Mouse (Mus musculus) neutrophil, adult 65 days (primary cell): Measurements from ENCODE around the gene Gm10376. TPM values are rescaled to one million over a fixed set of nuclear protein-coding genes. Genes with fewer than 3 reads are reported as not detected.

Experiments
- total RNA-seq: library from RNA; stranded (reverse); gene quantifications from 2 replicates; pipeline ENCODE4 v1.2.4, GENCODE M21; 2023

Gm10376 gene
- total RNA-seq = not detected in 2 replicates

DNA sequence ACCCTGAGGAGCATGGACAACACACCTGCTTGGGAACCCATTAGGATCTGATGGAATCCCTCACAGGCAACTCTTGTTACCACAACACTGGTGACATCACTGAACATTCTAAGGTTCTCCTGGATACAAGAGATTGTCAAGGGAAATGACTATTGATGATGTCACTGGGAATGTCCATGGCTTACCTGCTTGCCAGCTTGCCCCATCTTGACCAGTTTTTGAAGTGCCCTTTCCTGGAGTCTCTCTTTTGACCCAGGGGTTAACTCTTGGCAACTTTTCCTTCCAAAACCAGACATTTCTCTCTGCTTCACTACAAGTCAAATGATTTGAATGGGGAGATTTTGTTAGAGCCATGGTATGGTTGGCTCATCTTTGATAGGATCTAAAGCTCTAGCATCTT lies at the start of gene Gm10376:
TSS of gene Gm10376 (minus strand) at position 101 of the 400 bp plus-strand sequence.

DNA sequence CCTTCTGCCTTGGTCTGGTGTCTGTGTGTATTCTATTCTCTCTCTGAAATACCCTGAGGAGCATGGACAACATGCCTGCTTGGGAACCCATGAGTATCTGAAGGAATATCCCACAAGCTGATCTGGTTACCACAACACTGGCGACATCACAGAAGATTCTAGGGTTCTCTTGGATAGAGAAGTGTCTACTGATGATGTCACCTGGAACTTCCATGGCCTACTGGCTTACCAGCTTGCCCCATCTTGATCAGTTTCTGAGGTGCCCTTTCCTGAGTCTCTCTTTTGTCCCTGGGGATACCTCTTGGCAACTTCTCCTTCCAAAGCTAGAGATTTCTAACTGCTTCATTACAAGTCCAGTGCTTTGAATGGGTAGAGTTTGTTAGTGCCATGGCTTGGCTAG lies 21.9 kb downstream of the Gm10376 start, which contains the start of gene Gm8082:
TSS of gene Gm8082 (minus strand) at position 101 of the 400 bp plus-strand sequence.

Other genes starting within 250 kb of the Gm10376 start
- gene Gm3015, start 246.8 kb downstream of the Gm10376 start, total RNA-seq = not detected in 2 replicates
- not detected in 2 replicates for gene Gm10377, start 217.6 kb downstream of the Gm10376 start, total RNA-seq
- gene Gm21977, start 162.2 kb downstream of the Gm10376 start, total RNA-seq = not detected in 2 replicates
- not detected in 2 replicates for gene Gm8082, start 22.0 kb downstream of the Gm10376 start, total RNA-seq
- gene Gm8094, start 61.0 kb upstream of the Gm10376 start, total RNA-seq = not detected in 2 replicates
- gene Gm8104, start 85.0 kb upstream of the Gm10376 start, total RNA-seq = not detected in 2 replicates
- not detected in 2 replicates for gene Gm7233, start 164.2 kb upstream of the Gm10376 start, total RNA-seq
- not detected in 2 replicates for gene Gm8122, start 219.7 kb upstream of the Gm10376 start, total RNA-seq
- not detected in 2 replicates for gene Gm8126, start 243.0 kb upstream of the Gm10376 start, total RNA-seq